Mouse (Mus musculus) cerebellum, adult (tissue): ENCODE results near the gene Trim25.
"Not testable (repeated sequence)": the region's sequence is repeated elsewhere in the genome, so short reads cannot be mapped to it uniquely, and the experiment has no call there.

Source experiments
- ATAC-seq: cut with Nextera tagmentation; 2 replicates; pipeline ENCODE4 v1.9.2; 2017; ENCODE audit warnings: mild to moderate bottlenecking, moderate library complexity, mixed read lengths; ENCODE audit not compliant: insufficient number of reproducible peaks, low FRiP score, low TSS enrichment

The Trim25 gene

GRCm38 (mm10) chr11:88993625-88994024, 5.6 kb upstream of the Trim25 start:
- ATAC-seq, result no peak

GRCm38 (mm10) chr11:88994492-88994891, 4.7 kb upstream of the Trim25 start:
- ATAC-seq, result no peak

GRCm38 (mm10) chr11:88995616-88996015, 3.6 kb upstream of the Trim25 start:
- ATAC-seq, result no peak

- no peak for ATAC-seq
Measured at GRCm38 (mm10) chr11:88996427-88996826, 2.7 kb upstream of the Trim25 start.

GRCm38 (mm10) chr11:88997343-88997742, 1.8 kb upstream of the Trim25 start:
- ATAC-seq, result not testable (repeated sequence)

- ATAC-seq, result no peak
Measured at GRCm38 (mm10) chr11:88998406-88998805, 770 bp upstream of the Trim25 start.

- ATAC-seq, result no peak
Measured at GRCm38 (mm10) chr11:88999723-89000526, 749 bp downstream of the Trim25 start.

- ATAC-seq, result no peak
Measured at GRCm38 (mm10) chr11:89000527-89000819, 1.3 kb downstream of the Trim25 start.

- ATAC-seq, result no peak
Measured at GRCm38 (mm10) chr11:89001569-89001968, 2.4 kb downstream of the Trim25 start.

GRCm38 (mm10) chr11:89002068-89002467, 2.9 kb downstream of the Trim25 start:
- no peak for ATAC-seq

- ATAC-seq, result no peak
Measured at GRCm38 (mm10) chr11:89002621-89003020, 3.4 kb downstream of the Trim25 start.

- no peak for ATAC-seq
Measured at GRCm38 (mm10) chr11:89003078-89003477, 3.9 kb downstream of the Trim25 start.

- no peak for ATAC-seq
Measured at GRCm38 (mm10) chr11:89003726-89004125, 4.5 kb downstream of the Trim25 start.

GRCm38 (mm10) chr11:89005473-89005872, 6.3 kb downstream of the Trim25 start:
- no peak for ATAC-seq

- ATAC-seq, result no peak
Measured at GRCm38 (mm10) chr11:89006404-89006803, 7.2 kb downstream of the Trim25 start.

GRCm38 (mm10) chr11:89007582-89007981, 8.4 kb downstream of the Trim25 start:
- no peak for ATAC-seq

- ATAC-seq, result no peak
Measured at GRCm38 (mm10) chr11:89009066-89009465, 9.9 kb downstream of the Trim25 start.

GRCm38 (mm10) chr11:89009496-89009895, 10.3 kb downstream of the Trim25 start:
- no peak for ATAC-seq

GRCm38 (mm10) chr11:89012241-89012640, 13.1 kb downstream of the Trim25 start:
- ATAC-seq, result no peak

- no peak for ATAC-seq
Measured at GRCm38 (mm10) chr11:89017514-89018182, 18.5 kb downstream of the Trim25 start.

- ATAC-seq, result no peak
Measured at GRCm38 (mm10) chr11:89020681-89021305, 21.6 kb downstream of the Trim25 start.

- no peak for ATAC-seq
Measured at GRCm38 (mm10) chr11:89021687-89022086, 22.5 kb downstream of the Trim25 start.
